Comparison of ENCODE assay signal across 11 mouse cellular contexts in the genomic region with DNA sequence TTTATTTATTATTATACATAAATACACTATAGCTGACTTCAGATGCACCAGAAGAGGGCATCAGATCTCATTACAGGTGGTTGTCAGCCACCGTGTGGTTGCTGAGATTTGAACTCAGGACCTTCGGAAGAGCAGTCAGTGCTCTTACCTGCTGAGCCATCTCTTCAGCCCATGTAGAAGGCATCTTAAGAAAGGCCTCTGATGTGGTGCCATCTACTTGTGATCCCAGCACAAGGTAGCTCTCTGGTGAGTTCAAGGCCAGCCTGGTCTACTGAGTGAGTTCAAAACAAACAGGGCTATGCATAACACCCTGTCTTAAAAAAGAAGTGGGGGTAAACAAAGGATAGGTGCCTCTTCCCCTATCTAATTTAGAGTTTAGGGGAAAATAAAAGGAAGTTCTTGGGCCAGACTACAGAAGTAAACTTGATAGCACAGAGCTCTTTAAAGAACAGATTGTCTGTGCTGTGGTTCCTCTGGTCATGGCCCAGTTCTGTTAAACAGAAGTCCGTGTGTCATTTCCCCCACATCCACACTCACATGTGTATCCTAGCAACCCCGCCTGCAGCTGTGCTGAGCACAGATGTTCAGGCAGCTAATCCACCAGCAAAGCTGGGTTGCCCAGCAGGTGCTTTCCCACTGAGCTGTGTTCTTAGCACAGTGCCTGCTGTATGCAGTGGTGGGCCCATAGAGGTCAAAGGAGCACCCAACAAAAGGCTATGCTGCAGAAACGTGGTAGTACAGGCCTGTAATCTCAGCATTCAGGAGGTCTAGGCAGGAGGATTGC.
DNase-seq lines count a peak whose midpoint lies in the region; ATAC-seq lines count a peak whose summit lies in the region.
"Had no signal": no experiment of that assay in that cellular context is flagged by ENCODE, and none has a peak within 500 bp of the region (broad histone marks: within the 10 kb centered on the region; RNA-seq: fewer than 3 reads in every experiment).

No protein-coding gene starts in this region.

- H3K27ac ChIP-seq in hindbrain, embryonic 14.5 days = no peak overlapping the region
- H3K27ac ChIP-seq: embryonic facial prominence, embryonic 15.5 days; neural tube, embryonic 12.5 days had no signal

- H3K27me3 ChIP-seq in hindbrain, embryonic 14.5 days (ENCODE audit: control insufficient read depth, insufficient read depth, low read length) = no peaks in the 10 kb centered on the region
- H3K27me3 ChIP-seq: embryonic facial prominence, embryonic 15.5 days; neural tube, embryonic 12.5 days had no signal

- H3K4me3 ChIP-seq in hindbrain, embryonic 14.5 days (replicated peaks; ENCODE audit: low read length) = no peak overlapping the region
- H3K4me3 ChIP-seq: embryonic facial prominence, embryonic 15.5 days; neural tube, embryonic 12.5 days had no signal

- H3K36me3 ChIP-seq in hindbrain, embryonic 14.5 days (replicated peaks; ENCODE audit: control insufficient read depth, insufficient read depth) = no peaks in the 10 kb centered on the region
- H3K36me3 ChIP-seq: embryonic facial prominence, embryonic 15.5 days; neural tube, embryonic 12.5 days had no signal

- peak; percentile 37 for DNase-seq in gastrocnemius, adult 18-20 months (ENCODE audit: low spot score)
- DNase-seq in gastrocnemius, postnatal 36 days = no peak
- peak; percentile 22 to 29 for DNase-seq in spleen, adult 18-20 months
- DNase-seq in spleen, adult 12 weeks (ENCODE audit: low spot score) = no peak
- DNase-seq in mesoderm, embryonic 11.5 days (ENCODE audit: low read depth, low spot score) = peak; percentile 46
- no peak for DNase-seq in right cerebral cortex, adult 18-20 months
- DNase-seq in cerebellum, adult 18-20 months = no peak
- DNase-seq in hindbrain, embryonic 14.5 days (ENCODE audit: low spot score) = no peak
- DNase-seq: kidney, adult 9 months had no signal

- intact Hi-C loops in gastrocnemius, postnatal 36 days (cut with DNase I) = no loop called here

- no peak for ATAC-seq in hindbrain, embryonic 14.5 days (ENCODE audit: low FRiP score)

- 64% methylated on average over 5 of the region's 5 CpGs for WGBS in hindbrain, embryonic 14.5 days

- no peak overlapping the region for H3K9ac ChIP-seq in hindbrain, embryonic 14.5 days
- H3K9ac ChIP-seq: embryonic facial prominence, embryonic 15.5 days; neural tube, embryonic 12.5 days had no signal

- H3K4me1 ChIP-seq in hindbrain, embryonic 14.5 days (replicated peaks; ENCODE audit: control insufficient read depth, insufficient read depth, low read length) = peaks cover 5% of the 10 kb centered on the region; the same call in 1 of the 2 replicates

- H3K9me3 ChIP-seq in hindbrain, embryonic 14.5 days (ENCODE audit: control insufficient read depth, low read length) = no peaks in the 10 kb centered on the region
- H3K9me3 ChIP-seq: embryonic facial prominence, embryonic 15.5 days; neural tube, embryonic 12.5 days had no signal

- no peak overlapping the region for H3K4me2 ChIP-seq in hindbrain, embryonic 14.5 days (replicated peaks)
- H3K4me2 ChIP-seq: embryonic facial prominence, embryonic 15.5 days; neural tube, embryonic 12.5 days had no signal

Comparison
In these comparisons a context has a peak if more than half of its experiments do, and no peak if none do; other contexts are left out.
1. DNase-seq: peak in gastrocnemius, adult 18-20 months (single experiment), spleen, adult 18-20 months (2 of 2) and mesoderm, embryonic 11.5 days (single experiment); none in gastrocnemius, postnatal 36 days (0 of 2), spleen, adult 12 weeks (single experiment), right cerebral cortex, adult 18-20 months (single experiment), cerebellum, adult 18-20 months (0 of 2) and hindbrain, embryonic 14.5 days (single experiment).